Mouse (Mus musculus): ENCODE measurements around the gene Shbg. TPM values are rescaled to one million over a fixed set of nuclear protein-coding genes. Genes with fewer than 3 reads are reported as not detected.
"Not testable (repeated sequence)": the region's sequence is repeated elsewhere in the genome, so short reads cannot be mapped to it uniquely, and the experiment has no call there.

Gene Shbg
- total RNA-seq, 2 experiments from 2014 or later, result not detected

DNA sequence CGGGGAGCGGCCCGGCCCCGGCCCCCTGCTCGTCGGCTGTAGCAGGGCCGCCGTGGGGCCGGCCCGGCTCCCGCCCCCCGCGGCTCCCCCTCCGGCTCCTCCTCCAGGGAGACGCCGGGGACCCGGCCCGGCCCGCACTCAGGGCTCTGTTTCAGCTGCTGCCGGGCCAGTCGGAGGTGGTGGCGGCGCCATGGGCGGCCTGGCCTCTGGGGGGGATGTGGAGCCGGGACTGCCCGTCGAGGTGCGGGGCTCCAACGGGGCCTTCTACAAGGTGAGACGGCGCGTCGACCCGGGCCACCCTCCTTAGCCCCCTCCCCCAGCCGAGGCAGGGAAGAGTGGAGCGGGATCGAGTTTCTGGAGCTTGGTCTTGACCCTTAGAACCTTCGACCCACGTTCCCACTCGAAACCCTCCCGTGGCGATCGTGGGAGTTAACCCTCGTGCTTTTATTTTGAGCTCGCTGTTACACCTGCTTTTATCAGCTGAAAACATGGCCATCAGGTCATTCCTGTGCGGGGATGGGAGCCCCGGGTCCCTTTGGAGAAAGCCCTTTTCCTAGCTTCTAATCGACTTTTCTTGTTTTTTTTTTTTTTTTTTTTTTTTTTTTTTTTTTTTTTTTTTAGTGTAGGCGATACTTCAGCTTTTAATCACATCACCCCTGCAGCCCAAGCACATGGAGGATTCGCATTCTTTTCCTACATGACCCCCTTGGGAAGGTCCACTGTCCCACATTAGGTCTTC, 15.6 kb upstream of the Shbg start:
- no peak for DNase-seq (ENCODE audit: low spot score in 2 of 2)

GRCm38 (mm10) chr11:69632284-69633089, 14.8 kb upstream of the Shbg start, which contains the start of gene Fxr2:
Gene Fxr2, plus strand, starts transcription at chr11:69632990.
- peak; percentile 100 for DNase-seq (ENCODE audit: low spot score in 2 of 2)
- intact Hi-C loops (cut with DNase I), result no loop called here

More for the DNA sequence above, 15.6 kb upstream of the Shbg start:
- intact Hi-C loops (cut with DNase I), result no loop called here

- DNase-seq (ENCODE audit: low spot score in 2 of 2), result no peak
- intact Hi-C loops (cut with DNase I), result no loop called here
Measured at GRCm38 (mm10) chr11:69629802-69630201, 12.1 kb upstream of the Shbg start.

DNA sequence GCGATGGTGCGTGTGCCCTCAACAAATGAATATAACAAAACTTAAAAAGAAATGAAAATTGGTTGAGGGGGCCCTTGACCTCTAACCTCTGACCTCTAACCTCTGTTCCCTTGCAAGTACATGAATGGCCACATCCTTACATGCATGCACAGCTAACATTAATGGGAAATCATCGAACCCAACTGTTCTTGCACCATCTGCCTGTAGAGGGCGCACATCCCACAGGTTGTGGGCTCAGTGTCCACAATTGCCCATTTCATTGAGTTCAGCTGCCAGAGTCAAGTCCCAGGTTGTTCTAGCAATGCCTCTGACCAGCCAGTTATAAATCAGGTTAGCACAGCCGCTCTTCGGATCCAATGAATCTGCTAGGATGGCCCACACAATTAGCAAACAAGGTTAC, 10.6 kb upstream of the Shbg start:
- DNase-seq (ENCODE audit: low spot score in 2 of 2), result peak; percentile 46 to 57
- intact Hi-C loops (cut with DNase I), result no loop called here

DNA sequence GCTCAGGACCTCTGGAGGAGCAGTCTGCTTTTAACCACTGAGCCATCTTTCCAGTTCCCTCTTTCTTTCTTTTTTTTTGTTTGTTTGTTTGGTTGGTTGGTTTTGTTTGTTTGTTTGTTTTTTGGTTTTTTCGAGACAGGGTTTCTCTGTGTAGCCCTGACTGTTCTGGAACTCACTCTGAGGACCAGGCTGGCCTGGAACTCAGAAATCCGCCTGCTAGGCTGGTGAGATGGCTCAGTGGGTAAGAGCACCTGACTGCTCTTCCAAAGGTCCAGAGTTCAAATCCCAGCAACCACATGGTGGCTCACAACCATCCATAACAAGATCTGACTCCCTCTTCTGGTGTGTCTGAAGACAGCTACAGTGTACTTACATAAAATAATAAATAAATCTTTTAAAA, 6.6 kb upstream of the Shbg start:
- DNase-seq (ENCODE audit: low spot score in 2 of 2); intact Hi-C loops (cut with DNase I): not testable (repeated sequence)

DNA sequence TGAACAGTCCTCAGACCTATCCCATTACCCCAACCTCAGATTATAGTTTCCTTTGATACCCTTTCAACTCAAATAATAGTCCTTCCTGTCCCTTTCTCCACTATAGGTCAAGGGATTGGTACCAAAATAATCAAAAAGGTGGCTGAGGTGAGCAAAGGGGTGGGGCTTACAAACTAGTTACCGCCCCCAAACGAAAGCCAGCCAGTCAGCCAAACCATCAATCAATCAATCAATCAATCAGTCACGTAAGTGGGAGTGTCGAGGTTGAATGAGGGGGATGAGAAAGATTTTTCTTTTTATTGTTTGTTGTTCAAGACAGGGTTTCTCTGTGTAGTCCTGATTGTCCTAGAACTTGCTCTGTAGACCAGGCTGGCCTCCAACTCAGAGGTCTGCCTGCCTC, 5.3 kb upstream of the Shbg start:
- intact Hi-C loops (cut with DNase I), result no loop called here
- no peak for DNase-seq (ENCODE audit: low spot score in 2 of 2)

GRCm38 (mm10) chr11:69622406-69622805, 4.7 kb upstream of the Shbg start:
- intact Hi-C loops (cut with DNase I), result no loop called here

DNA sequence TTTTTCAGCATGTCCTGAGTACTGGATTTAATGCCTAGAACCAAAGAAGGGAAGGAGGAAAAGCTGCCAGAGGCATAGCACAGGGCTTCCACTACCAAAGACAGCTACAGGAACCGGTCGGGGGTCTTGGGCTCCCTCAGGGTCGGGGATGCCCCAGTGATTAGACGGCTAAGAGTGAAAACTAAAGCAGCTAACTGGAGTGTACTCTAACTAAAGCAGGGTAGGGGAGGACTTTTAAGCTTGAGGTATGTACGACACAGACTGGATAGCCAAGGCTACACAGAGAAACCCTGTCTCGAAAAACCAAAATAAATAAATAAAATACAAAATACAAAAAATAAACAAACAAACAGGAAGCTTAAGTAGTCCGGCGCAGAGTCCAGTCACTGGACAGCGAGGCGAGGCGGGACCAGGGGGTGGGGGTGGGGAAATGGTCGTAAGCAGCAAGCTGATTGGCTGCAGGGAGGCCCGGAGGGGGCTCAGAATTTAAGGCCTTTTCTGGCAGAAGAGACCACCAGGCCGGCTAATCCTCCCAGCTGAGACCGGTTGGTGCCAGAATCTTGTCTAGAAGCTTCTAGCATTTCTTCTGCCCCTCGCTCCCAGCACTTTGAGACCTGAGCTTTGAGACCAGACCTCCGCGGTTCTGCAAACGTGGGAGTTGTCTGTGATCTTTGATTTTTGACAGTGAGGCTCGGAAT, 4.0 kb upstream of the Shbg start, which contains the start of gene Sat2:
Sat2 (plus strand) TSS at position 454 of the 698 bp plus-strand sequence.
- DNase-seq (ENCODE audit: low spot score in 2 of 2), result peak in 1 of 2 experiments; percentile 62
- intact Hi-C loops (cut with DNase I), result no loop called here

More at GRCm38 (mm10) chr11:69622406-69622805, 4.7 kb upstream of the Shbg start:
- no peak for DNase-seq (ENCODE audit: low spot score in 2 of 2)

DNA sequence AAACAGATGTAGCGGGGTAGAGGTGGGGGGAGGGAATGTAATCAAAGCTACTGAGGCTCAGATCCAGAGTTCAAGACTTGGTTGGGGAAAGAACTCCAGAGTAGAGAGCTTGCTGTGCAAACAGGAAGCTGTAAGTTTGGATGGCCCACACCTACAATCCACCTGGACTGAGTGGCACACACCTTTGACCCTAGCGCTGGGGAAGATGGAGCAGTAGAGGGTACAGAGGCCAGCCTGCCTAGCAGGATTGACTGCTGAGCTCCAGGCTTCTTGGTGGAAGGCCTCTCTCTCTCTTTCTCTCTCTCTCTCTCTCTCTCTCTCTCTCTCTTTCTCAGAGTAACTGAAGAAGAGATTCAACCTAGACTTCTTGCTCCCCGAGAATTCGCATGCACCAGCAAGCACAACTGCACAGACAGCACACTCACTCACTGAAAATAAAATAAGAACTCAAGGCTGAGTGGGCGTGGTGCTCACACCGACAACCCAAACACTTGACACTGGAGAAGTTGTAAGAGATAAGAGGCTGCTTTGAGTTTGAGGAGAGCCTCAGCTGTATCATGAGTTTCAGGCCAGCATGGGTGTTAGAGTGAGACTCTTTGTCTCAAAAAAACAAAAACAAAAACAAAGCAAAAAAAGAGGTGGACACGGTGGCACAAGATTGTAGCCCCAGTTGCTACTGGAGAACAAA, 2.8 kb upstream of the Shbg start:
- intact Hi-C loops (cut with DNase I), result no loop called here
- DNase-seq (ENCODE audit: low spot score in 2 of 2), result no peak

DNA sequence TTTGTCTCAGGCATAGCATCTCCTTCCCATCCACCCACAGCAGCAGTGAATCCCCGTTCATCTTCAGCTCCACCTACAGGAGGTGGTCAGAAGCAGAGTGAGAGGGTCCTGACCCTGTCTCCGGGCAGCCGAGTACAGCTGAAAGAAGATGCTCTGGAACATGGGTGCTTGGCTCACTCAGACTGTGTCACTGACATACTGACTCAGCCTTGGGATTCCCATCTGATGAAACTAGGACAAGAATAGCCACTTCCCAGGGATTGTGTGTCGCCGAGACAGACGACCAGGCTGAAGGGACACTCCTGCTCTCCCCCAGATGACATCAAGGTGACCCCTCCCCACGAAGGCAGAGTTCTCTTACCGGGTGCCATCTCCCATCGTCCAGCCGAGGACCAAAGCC, 924 bp downstream of the Shbg start:
- DNase-seq (ENCODE audit: low spot score in 2 of 2), result no peak
- intact Hi-C loops (cut with DNase I), result no loop called here

DNA sequence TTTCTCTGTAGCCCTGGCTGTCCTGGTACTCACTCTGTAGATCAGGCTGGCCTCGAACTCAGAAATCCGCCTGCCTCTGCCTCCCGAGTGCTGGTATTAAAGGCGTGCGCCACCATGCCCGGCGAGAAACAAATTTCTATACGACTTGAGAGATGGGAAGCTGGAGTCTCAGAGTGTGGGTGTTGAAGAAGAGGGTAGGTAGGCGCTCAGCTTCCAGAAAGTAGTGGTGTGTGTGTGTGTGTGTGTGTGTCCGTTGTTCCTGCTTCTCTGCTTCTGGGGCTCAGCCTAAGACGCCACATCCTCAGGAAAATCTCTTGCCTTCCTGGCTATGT, 3.5 kb downstream of the Shbg start:
- DNase-seq (ENCODE audit: low spot score in 2 of 2), result not testable (repeated sequence)
- intact Hi-C loops (cut with DNase I), result loop anchor here (1.0 kb wide), 1 partner anchor 35 kb away; no protein-coding TSS in a partner anchor

- DNase-seq (ENCODE audit: low spot score in 2 of 2), result peak; percentile 61 to 67
- intact Hi-C loops (cut with DNase I), result loop anchor here (1.0 kb wide), 1 partner anchor 34 kb away; no protein-coding TSS in a partner anchor
Measured at GRCm38 (mm10) chr11:69613553-69614256, 4.0 kb downstream of the Shbg start.

DNA sequence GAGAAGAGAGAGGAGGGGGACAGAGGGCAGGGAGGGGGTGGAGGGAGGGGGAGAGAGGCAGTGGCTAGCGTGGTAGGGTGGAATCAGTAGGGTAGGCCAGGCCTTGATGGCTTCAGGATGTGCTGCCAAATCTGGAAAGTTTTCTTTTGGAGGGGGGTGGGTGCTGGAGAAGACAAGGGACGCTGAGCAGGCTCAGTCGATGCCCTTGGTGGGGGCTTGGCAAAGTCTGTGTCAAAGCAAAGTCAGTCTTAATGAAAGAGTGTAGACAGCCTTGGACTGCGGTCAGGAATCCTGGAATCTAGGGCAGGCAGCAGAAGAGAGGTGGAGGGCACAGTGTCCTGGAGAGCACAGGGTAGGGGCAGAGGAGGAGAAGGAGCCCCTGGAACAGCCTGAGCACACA, 6.8 kb downstream of the Shbg start:
- no peak for DNase-seq (ENCODE audit: low spot score in 2 of 2)
- intact Hi-C loops (cut with DNase I), result no loop called here

GRCm38 (mm10) chr11:69609416-69609815, 8.3 kb downstream of the Shbg start:
- intact Hi-C loops (cut with DNase I), result no loop called here

DNA sequence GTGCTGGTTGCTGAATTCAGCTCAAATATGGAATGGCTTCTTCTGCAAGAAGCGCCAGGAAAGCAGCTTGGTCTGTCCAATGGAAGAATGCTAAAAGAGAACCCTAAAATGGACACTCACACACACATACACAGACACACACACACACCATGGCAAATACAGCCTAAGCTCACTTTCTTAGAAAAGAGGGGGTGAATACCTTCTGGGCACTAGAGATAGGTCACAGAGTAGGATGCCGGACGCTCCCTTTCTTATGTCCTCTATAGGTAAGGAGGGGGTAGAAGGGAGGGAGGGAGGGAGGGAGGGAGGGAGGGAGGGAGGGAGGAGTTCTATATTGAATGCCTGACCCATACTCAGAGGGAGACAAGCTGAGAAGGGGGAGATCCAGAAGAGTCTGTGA, 9.2 kb downstream of the Shbg start:
- no peak for DNase-seq (ENCODE audit: low spot score in 2 of 2)
- intact Hi-C loops (cut with DNase I), result no loop called here

More at GRCm38 (mm10) chr11:69609416-69609815, 8.3 kb downstream of the Shbg start:
- DNase-seq (ENCODE audit: low spot score in 2 of 2), result no peak

GRCm38 (mm10) chr11:69606832-69607231, 10.9 kb downstream of the Shbg start:
- DNase-seq (ENCODE audit: low spot score in 2 of 2), result no peak
- intact Hi-C loops (cut with DNase I), result no loop called here

DNA sequence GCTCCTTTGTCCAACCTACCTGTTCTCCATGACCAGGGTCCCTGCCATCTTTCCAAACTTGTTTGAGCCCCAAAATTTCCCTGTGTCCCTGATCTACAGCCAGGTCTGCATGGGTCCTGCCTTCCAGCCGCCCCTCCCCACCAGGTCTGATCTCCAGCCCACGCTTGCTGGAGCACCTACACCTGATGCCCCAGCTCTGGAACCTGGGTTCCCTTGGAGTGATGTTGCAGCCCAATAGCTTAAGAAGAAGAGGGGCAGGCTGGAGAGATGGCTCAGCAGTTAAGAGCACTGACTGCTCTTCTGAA, 11.3 kb downstream of the Shbg start:
- intact Hi-C loops (cut with DNase I), result no loop called here
- no peak for DNase-seq (ENCODE audit: low spot score in 2 of 2)

DNA sequence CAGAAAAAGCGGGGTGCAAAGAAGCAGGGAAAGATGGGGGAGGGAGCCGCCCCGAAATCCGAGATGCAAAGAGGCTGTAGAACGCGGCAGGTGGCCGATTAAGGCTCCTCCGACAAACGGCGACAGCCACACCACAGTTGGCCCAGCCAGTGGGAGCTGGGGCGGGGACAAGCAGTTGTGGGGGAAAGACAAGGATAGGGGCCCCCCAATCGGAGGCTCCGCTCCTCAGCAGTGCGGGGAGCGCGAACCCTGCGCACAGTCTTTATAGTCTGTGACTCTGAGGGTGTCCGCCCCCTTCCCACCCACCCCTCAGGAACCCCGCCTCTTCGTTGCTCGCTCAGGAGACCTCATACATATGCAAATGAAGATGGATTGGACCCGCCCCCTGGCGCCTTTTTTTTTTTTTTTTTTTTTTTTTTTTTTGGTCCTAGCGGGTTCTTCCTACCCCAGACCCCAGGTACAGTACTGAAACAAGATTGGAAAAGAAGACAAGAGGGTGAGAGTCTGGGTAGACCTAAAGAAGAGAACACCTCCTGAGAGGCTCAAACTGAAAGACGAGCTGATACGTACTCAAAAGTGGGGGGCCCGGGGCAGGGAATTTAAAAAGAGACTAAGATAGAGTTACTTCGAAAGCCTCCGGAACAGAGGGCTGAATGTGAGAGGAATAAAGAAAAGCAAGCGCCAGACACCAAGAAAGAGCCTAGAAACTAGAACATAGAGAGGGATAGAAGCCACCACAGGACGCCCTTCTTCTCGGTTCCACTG, 11.8 kb downstream of the Shbg start, which contains the start of gene Atp1b2:
Atp1b2 (minus strand) TSS at position 217 of the 765 bp plus-strand sequence.
- DNase-seq (ENCODE audit: low spot score in 2 of 2), result peak; percentile 74 to 79
- intact Hi-C loops (cut with DNase I), result loop anchor here (2.0 kb wide), 1 partner anchor 25 kb away; the partner anchor contains the start of genes Trp53 and Wrap53
